15 mouse cellular contexts compared by ENCODE assay signal in the genomic region with DNA sequence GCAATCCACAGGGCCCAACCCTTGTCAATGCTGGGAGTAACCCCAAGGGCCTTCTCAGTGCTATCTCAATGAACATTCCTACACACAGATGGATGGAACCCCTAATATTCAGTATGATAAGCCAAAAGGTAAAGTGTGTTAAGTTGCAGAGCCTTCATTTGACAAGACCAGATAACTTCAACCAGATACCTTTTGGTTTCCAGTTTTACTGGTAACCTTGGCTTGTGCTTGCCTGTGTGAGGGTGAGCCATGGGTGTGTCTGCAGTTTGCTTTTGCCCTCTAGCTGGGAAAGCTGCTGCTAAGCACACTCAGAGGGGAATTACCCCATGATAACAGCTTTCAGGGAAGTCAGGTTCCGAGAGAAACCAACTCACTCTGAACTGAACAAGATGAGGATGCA.
DNase-seq lines count a peak whose midpoint lies in the region; ATAC-seq and TF ChIP-seq lines count a peak whose summit lies in the region.
"Had no signal": no experiment of that assay in that cellular context is flagged by ENCODE, and none has a peak within 500 bp of the region (broad histone marks: within the 10 kb centered on the region; RNA-seq: fewer than 3 reads in every experiment).

No protein-coding gene starts in this region.

- no peak for ATAC-seq in kidney, postnatal 0 days (replicated peaks; ENCODE audit: low FRiP score, low read depth)
- peak; percentile 62 for ATAC-seq in liver, embryonic 16.5 days (ENCODE audit: low read depth)
- ATAC-seq: midbrain, embryonic 13.5 days; Patski had no signal

- H3K36me3 ChIP-seq in kidney, postnatal 0 days (ENCODE audit: insufficient read depth, low read length) = no peaks in the 10 kb centered on the region
- no peaks in the 10 kb centered on the region for H3K36me3 ChIP-seq in liver, embryonic 16.5 days (ENCODE audit: control insufficient read depth, insufficient read depth)
- H3K36me3 ChIP-seq: embryonic facial prominence, embryonic 12.5 days; heart, embryonic 13.5 days; midbrain, embryonic 13.5 days had no signal

- H3K27ac ChIP-seq in kidney, postnatal 0 days = peak overlapping the region; percentile 26; the same call in 1 of the 2 replicates
- 0 out of 2 replicates have a peak overlapping the region, but pooled peaks have one; percentile 13 for H3K27ac ChIP-seq in liver, embryonic 16.5 days (ENCODE audit: low read length)
- H3K27ac ChIP-seq: embryonic facial prominence, embryonic 12.5 days; heart, embryonic 13.5 days; midbrain, embryonic 13.5 days had no signal

- peaks cover 12% of the 10 kb centered on the region; the same call in 1 of the 2 replicates for H3K4me1 ChIP-seq in kidney, postnatal 0 days (replicated peaks; ENCODE audit: insufficient read depth, low read length)
- H3K4me1 ChIP-seq in liver, embryonic 16.5 days (ENCODE audit: control insufficient read depth, low read depth, low read length) = peaks cover 33% of the 10 kb centered on the region
- H3K4me1 ChIP-seq: midbrain, embryonic 13.5 days had no signal

- H3K9ac ChIP-seq in kidney, postnatal 0 days (ENCODE audit: low read depth, low read length) = no peak overlapping the region
- H3K9ac ChIP-seq in liver, embryonic 16.5 days (ENCODE audit: low read depth, low read length) = no peak overlapping the region
- H3K9ac ChIP-seq: embryonic facial prominence, embryonic 12.5 days; heart, embryonic 13.5 days; midbrain, embryonic 13.5 days had no signal

- H3K4me3 ChIP-seq in kidney, postnatal 0 days (replicated peaks; ENCODE audit: low read depth, low read length) = no peak overlapping the region
- no peak overlapping the region for H3K4me3 ChIP-seq in liver, embryonic 16.5 days (ENCODE audit: low read depth, low read length)
- H3K4me3 ChIP-seq: embryonic facial prominence, embryonic 12.5 days; heart, embryonic 13.5 days; midbrain, embryonic 13.5 days had no signal

- 69% methylated on average over 1 of the region's 1 CpGs for WGBS in kidney, postnatal 0 days
- WGBS in liver, embryonic 16.5 days (ENCODE audit: insufficient replicate concordance) = 13% methylated on average over 1 of the region's 1 CpGs

- no peak overlapping the region for H3K4me2 ChIP-seq in kidney, postnatal 0 days (ENCODE audit: low read length)
- H3K4me2 ChIP-seq in liver, embryonic 16.5 days (ENCODE audit: low read depth, low read length) = peak overlapping the region; percentile 21; the same call in 1 of the 2 replicates
- H3K4me2 ChIP-seq: embryonic facial prominence, embryonic 12.5 days; heart, embryonic 13.5 days; midbrain, embryonic 13.5 days had no signal

- DNase-seq in kidney, postnatal 0 days (ENCODE audit: low spot score) = no peak
- DNase-seq in kidney, postnatal 10 days = no peak
- peak; percentile 81 for DNase-seq in c-Kit-positive CD71-positive TER-119-positive erythroid progenitor cells, embryonic 14.5 days (ENCODE audit: low spot score)
- DNase-seq in adrenal gland, adult 2 months = no peak
- DNase-seq in adrenal gland, adult 18-20 months (ENCODE audit: low spot score in 2 of 2) = no peak
- DNase-seq in heart, postnatal 4 days = no peak
- DNase-seq: adrenal gland, postnatal 14 days; B cell, adult 2 months; cerebellum, postnatal 36 days; thymus, postnatal 4 days had no signal

- no peaks in the 10 kb centered on the region for H3K27me3 ChIP-seq in kidney, postnatal 0 days (ENCODE audit: insufficient read depth, low read length)
- no peaks in the 10 kb centered on the region for H3K27me3 ChIP-seq in liver, embryonic 16.5 days (ENCODE audit: control insufficient read depth, insufficient read depth, low read depth, low read length)
- H3K27me3 ChIP-seq: embryonic facial prominence, embryonic 12.5 days; heart, embryonic 13.5 days; midbrain, embryonic 13.5 days; Patski had no signal

- no peaks in the 10 kb centered on the region for H3K9me3 ChIP-seq in kidney, postnatal 0 days (replicated peaks; ENCODE audit: low read length)
- H3K9me3 ChIP-seq in liver, embryonic 16.5 days (replicated peaks; ENCODE audit: control insufficient read depth, low read length) = no peaks in the 10 kb centered on the region
- H3K9me3 ChIP-seq: embryonic facial prominence, embryonic 12.5 days; heart, embryonic 13.5 days; midbrain, embryonic 13.5 days had no signal

- TF ChIP-seq CTCF in kidney, postnatal 0 days (IDR thresholded peaks at IDR 0.05; ENCODE audit: low read depth) = no peak
